Mouse (Mus musculus) ES-E14 (cell line): ENCODE measurements at regions not wholly inside any gene's neighbourhood (a gene's known extent, or its start where the extent isn't known, plus 50 kb on each side); places are given as distances from the start of the nearest gene placed in this dataset.

Source experiments
- CHD2 ChIP-seq: IDR thresholded peaks from 2 replicates; pipeline ENCODE4 v1.6.1; 2014; ENCODE audit warnings: mild to moderate bottlenecking, low read depth, low read length, inconsistent platforms
- HCFC1 ChIP-seq: IDR thresholded peaks from 2 replicates; pipeline ENCODE4 v1.6.1; 2012; ENCODE audit warnings: low read length, inconsistent platforms, borderline replicate concordance; ENCODE audit not compliant: insufficient read depth
- MAFK ChIP-seq: IDR thresholded peaks from 2 replicates; pipeline ENCODE4 v1.6.1; 2014; ENCODE audit warnings: mild to moderate bottlenecking, low read depth, low read length, inconsistent platforms; ENCODE audit not compliant: insufficient read depth
- ZC3H11A ChIP-seq: IDR thresholded peaks from 2 replicates; pipeline ENCODE4 v1.6.1; 2012; ENCODE audit warnings: low read depth, mild to moderate bottlenecking, inconsistent platforms, low read length, borderline replicate concordance
- ZNF384 ChIP-seq: IDR thresholded peaks from 2 replicates; pipeline ENCODE4 v1.6.1; 2012; ENCODE audit warnings: low read depth, low read length, inconsistent platforms

GRCm38 (mm10) chr1:194049746-194050351 is 568.2 kb upstream of the Plxna2 start:
- no peak for TF ChIP-seq CHD2
- no peak for TF ChIP-seq ZNF384
- TF ChIP-seq MAFK: no peak
- TF ChIP-seq HCFC1: no peak
- TF ChIP-seq ZC3H11A: no peak
